Mouse (Mus musculus): ENCODE data around the gene Rcor1. TPM values are rescaled to one million over a fixed set of nuclear protein-coding genes. Genes with fewer than 3 reads are reported as not detected.

Rcor1 gene
- total and polyA plus RNA-seq, 3 experiments = 6.5 to 16.1 (median 8.3) TPM

DNA sequence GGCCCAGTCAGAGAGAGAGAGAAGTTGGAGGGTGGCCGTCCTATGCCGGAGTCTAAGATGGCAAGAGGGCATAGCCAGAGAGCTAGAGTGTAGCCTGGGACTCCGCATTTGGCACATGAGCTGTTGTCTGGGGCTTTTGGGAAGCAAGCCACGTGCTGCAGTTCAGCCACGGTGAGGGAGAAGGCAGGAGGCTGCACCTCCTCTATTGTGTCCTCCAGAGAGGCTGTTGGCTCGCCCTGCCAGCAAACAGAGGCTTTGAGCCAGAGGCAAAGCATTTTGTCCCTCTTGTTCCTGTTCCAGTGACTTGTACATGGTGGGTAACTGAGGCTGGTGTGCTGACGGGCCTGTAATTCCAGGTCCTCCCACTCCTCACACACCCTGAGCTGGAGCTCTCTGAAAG, 95.0 kb downstream of the Rcor1 start:
- dilution Hi-C loops (cut with MboI; ENCODE audit: extremely low pct_ligation_motif_present, extremely low pct_unique_long_range_greater_than_20kb, low sequenced_read_pairs) = no loop called here
- Histone ChIP-seq H3K9ac (ENCODE audit: insufficient read depth, low read depth) (no peak overlapping the region), H3K4me3 (replicated peaks in 1 of 3; ENCODE audit: low read depth in 2 of 3, low read length in 2 of 3, poor library complexity in 1 of 3) (no peak overlapping the region), H3K27ac (ENCODE audit: insufficient read depth, low read depth) (no peak overlapping the region), H3K9me3 (replicated peaks; ENCODE audit: low read length) (peaks cover 2% of the 10 kb centered on the region), H3K79me2 (replicated peaks; ENCODE audit: control insufficient read depth, extremely low read depth, insufficient read depth, poor library complexity, severe bottlenecking) (no peaks in the 10 kb centered on the region), H3K4me2 (ENCODE audit: insufficient read depth, low read depth, poor library complexity, severe bottlenecking) (no peak overlapping the region), H3K4me1 (ENCODE audit: control insufficient read depth in 1 of 2, insufficient read depth in 2 of 2) (peaks cover 0 to 10% of the 10 kb centered on the region in 2 experiments; a peak in 1 of 4 replicates), H3K27me3 (replicated peaks) (no peaks in the 10 kb centered on the region), H3K36me3 (replicated peaks in 1 of 2; ENCODE audit: control insufficient read depth in 1 of 2, insufficient read depth in 1 of 2, low read length in 1 of 2) (no peaks in the 10 kb centered on the region)
- TF ChIP-seq POLR2AphosphoS2 (IDR thresholded peaks at IDR 0.05; ENCODE audit: low read depth, low read length) = no peak
- TF ChIP-seq CHD1 (IDR thresholded peaks at IDR 0.05; ENCODE audit: low read depth, low read length) = no peak
- no peak for TF ChIP-seq ZC3H11A (IDR thresholded peaks at IDR 0.05; ENCODE audit: low read depth, low read length)
- TF ChIP-seq ZMIZ1 (IDR thresholded peaks at IDR 0.05; ENCODE audit: low read depth, low read length) = no peak
- no peak for TF ChIP-seq TCF12 (IDR thresholded peaks at IDR 0.05; ENCODE audit: low read depth, low read length)
- TF ChIP-seq POLR2A (IDR thresholded peaks at IDR 0.05; ENCODE audit: low read depth, low read length) = no peak
- no peak for TF ChIP-seq ETS1 (conservative IDR thresholded peaks at IDR 0.05; ENCODE audit: low read depth, low read length)
- TF ChIP-seq MEF2A (IDR thresholded peaks at IDR 0.05; ENCODE audit: borderline replicate concordance, low read depth, low read length) = no peak
- TF ChIP-seq KAT2A (IDR thresholded peaks at IDR 0.05; ENCODE audit: insufficient replicate concordance, low read length) = no peak
- no peak for TF ChIP-seq PAX5 (IDR thresholded peaks at IDR 0.05; ENCODE audit: low read length)
- no peak for TF ChIP-seq USF1 (IDR thresholded peaks at IDR 0.05; ENCODE audit: low read depth, low read length)
- TF ChIP-seq SIN3A (IDR thresholded peaks at IDR 0.05; ENCODE audit: low read length) = no peak
- TF ChIP-seq UBTF (IDR thresholded peaks at IDR 0.05; ENCODE audit: low read depth, low read length) = no peak
- TF ChIP-seq JUND (conservative IDR thresholded peaks at IDR 0.05; ENCODE audit: low read depth, low read length) = no peak
- TF ChIP-seq MAFK (IDR thresholded peaks at IDR 0.05; ENCODE audit: insufficient replicate concordance, low read length) = no peak
- DNase-seq (ENCODE audit: extremely low read depth) = no peak
- in situ Hi-C loops (cut with MboI; ENCODE audit: low pct_ligation_motif_present, low pct_unique_long_range_greater_than_20kb, low sequenced_read_pairs) = loop anchor here (10.0 kb wide), 1 partner anchor 199 kb away; no protein-coding TSS in a partner anchor

DNA sequence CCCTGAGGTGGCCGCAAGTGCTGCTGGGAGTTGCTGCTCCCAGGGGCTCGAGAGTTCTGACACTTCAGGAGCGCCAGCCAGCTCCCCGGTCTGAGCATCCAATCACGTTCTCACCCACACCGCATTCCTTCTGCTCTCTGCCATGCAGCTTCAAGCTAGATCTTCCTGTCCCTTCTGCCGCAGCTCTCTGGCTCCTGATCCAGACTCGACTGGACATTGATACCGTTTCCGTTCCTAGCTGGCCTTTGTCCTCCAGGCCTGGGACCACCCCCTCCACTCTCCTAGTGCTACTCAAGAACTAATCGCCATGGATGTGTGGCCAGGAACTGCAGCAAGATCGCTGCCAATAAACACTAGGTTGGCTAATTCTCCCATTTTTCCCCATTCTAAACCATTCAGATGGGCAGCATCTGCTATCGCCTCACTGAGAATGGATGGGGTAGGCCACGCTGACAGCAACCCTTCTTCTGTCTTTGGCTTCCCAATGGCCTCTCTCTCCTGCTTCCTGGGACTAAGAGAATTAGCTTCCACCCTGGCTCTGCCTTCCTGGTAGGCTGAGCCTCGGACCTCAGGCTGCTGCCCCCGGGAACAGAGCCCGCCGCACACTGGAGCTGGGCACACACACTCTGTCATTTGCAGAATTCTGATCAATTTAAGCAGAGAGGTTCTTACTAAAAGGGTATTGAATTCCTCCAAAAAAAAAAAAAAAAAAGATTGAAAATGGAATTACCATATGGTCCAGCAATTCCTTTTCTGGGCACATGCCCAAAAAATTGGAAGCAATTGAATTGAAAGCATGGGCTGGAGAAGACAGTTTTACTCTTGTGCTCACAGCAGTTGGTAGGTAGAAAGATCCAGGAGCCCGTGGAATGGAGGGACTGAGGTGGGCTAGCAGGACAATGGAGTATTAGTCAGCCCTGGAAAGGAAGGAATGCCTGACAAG, 95.9 kb downstream of the Rcor1 start:
- Histone ChIP-seq H3K9ac (ENCODE audit: insufficient read depth, low read depth) (no peak overlapping the region), H3K27me3 (replicated peaks) (no peaks in the 10 kb centered on the region), H3K9me3 (replicated peaks; ENCODE audit: low read length) (peaks cover 7% of the 10 kb centered on the region), H3K4me2 (ENCODE audit: insufficient read depth, low read depth, poor library complexity, severe bottlenecking) (no peak overlapping the region), H3K36me3 (replicated peaks in 1 of 2; ENCODE audit: control insufficient read depth in 1 of 2, insufficient read depth in 1 of 2, low read length in 1 of 2) (no peaks in the 10 kb centered on the region), H3K4me3 (replicated peaks in 1 of 3; ENCODE audit: low read depth in 2 of 3, low read length in 2 of 3, poor library complexity in 1 of 3) (no peak overlapping the region), H3K4me1 (ENCODE audit: control insufficient read depth in 1 of 2, insufficient read depth in 2 of 2) (peaks cover 0 to 10% of the 10 kb centered on the region in 2 experiments; a peak in 1 of 4 replicates), H3K27ac (ENCODE audit: insufficient read depth, low read depth) (no peak overlapping the region), H3K79me2 (replicated peaks; ENCODE audit: control insufficient read depth, extremely low read depth, insufficient read depth, poor library complexity, severe bottlenecking) (no peaks in the 10 kb centered on the region)
- DNase-seq (ENCODE audit: extremely low read depth) = no peak
- TF ChIP-seq ZNF384 (IDR thresholded peaks at IDR 0.05; ENCODE audit: low read depth, low read length) = no peak
- TF ChIP-seq ETS1 (conservative IDR thresholded peaks at IDR 0.05; ENCODE audit: low read depth, low read length) = no peak
- no peak for TF ChIP-seq UBTF (IDR thresholded peaks at IDR 0.05; ENCODE audit: low read depth, low read length)
- TF ChIP-seq MXI1 (IDR thresholded peaks at IDR 0.05; ENCODE audit: low read depth, low read length) = no peak
- TF ChIP-seq SIN3A (IDR thresholded peaks at IDR 0.05; ENCODE audit: low read length) = no peak
- TF ChIP-seq ZC3H11A (IDR thresholded peaks at IDR 0.05; ENCODE audit: low read depth, low read length) = no peak
- no peak for TF ChIP-seq MEF2A (IDR thresholded peaks at IDR 0.05; ENCODE audit: borderline replicate concordance, low read depth, low read length)
- TF ChIP-seq RCOR1 (conservative IDR thresholded peaks at IDR 0.05; ENCODE audit: low read depth, low read length) = no peak
- TF ChIP-seq CHD2 (IDR thresholded peaks at IDR 0.05; ENCODE audit: low read length) = no peak
- no peak for TF ChIP-seq NELFE (IDR thresholded peaks at IDR 0.05; ENCODE audit: low read depth, low read length)
- TF ChIP-seq HCFC1 (IDR thresholded peaks at IDR 0.05; ENCODE audit: low read depth, low read length) = no peak
- no peak for TF ChIP-seq POLR2AphosphoS2 (IDR thresholded peaks at IDR 0.05; ENCODE audit: low read depth, low read length)
- no peak for TF ChIP-seq NRF1 (IDR thresholded peaks at IDR 0.05; ENCODE audit: low read depth, low read length)
- TF ChIP-seq IRF4 (IDR thresholded peaks at IDR 0.05; ENCODE audit: low read depth, low read length) = no peak
- in situ Hi-C loops (cut with MboI; ENCODE audit: low pct_ligation_motif_present, low pct_unique_long_range_greater_than_20kb, low sequenced_read_pairs) = loop anchor here (5.0 to 10.0 kb wide), 2 partner anchors 38 to 200 kb away; no protein-coding TSS in a partner anchor
- dilution Hi-C loops (cut with MboI; ENCODE audit: extremely low pct_ligation_motif_present, extremely low pct_unique_long_range_greater_than_20kb, low sequenced_read_pairs) = no loop called here

Measured in CH12.LX (cell line).